Mouse (Mus musculus) gastrocnemius, postnatal 36 days (tissue): ENCODE results near the gene Prdx6b. TPM values are rescaled to one million over a fixed set of nuclear protein-coding genes. Genes with fewer than 3 reads are reported as not detected.

Experiments
- DNase-seq, 2 experiments: peaks; one replicate each; pipeline ENCODE4 v3.0.0; 2022
- intact Hi-C: fragments of 180-260 bp; cut with DNase I; formaldehyde crosslinking; loops from one replicate; pipeline ENCODE4 v1.15.1; 2025
- long read RNA-seq, 2 experiments: library from polyadenylated mRNA; stranded (forward); transcript quantifications; one replicate each; pipeline ENCODE4 v2.0.0; 2021
- total RNA-seq, 2 experiments: library from RNA; stranded (reverse); gene quantifications; 2 replicates each; pipeline ENCODE4 v1.2.3; 2021

Gene Prdx6b
- not detected for total RNA-seq
- long read RNA-seq, experiment 1 = 0 reads
- long read RNA-seq, experiment 2 = 0 reads

- intact Hi-C loops = no loop called here
- no peak for DNase-seq
Observed at GRCm38 (mm10) chr2:80292172-80292571, at the start of gene Prdx6b. Gene Prdx6b (plus strand): TSS chr2:80292472.

DNA sequence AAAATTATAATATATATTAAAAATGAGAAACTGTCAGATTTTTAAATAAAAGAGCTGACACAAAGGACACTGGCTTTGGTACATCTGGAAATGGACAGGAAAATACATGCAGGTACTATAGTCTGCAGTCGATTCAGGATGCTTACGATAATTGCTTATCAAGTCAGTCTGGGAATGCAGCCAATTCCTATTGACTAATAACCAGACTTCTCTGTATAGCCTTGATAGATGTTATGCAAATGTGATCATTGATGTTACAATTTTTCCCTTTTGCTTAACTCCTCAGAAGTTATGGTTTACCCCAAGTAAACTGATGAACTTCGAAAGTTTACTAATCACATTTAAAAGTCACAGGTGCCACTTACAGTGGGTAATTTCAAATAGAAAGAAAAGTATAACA, 44.8 kb upstream of the Prdx6b start:
- DNase-seq = no peak
- intact Hi-C loops = no loop called here

DNA sequence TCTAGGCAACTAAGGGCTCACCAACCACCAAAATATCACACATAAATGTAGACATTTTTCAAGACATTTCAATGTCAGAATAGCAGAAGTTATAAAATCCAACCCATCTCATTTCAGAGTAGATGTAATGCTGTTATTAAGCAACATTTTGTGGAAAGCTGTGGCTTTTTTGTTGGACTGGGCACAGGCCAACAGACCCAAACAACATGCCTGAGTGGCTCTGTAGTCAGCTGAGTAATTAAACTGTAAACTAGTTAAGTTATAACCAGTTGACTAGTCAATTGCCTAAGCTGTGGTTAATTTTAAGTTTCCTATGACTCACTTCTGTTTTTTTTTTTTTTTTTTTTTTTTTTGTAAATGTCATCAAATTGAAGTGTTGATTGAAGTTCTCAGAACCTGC, 44.4 kb upstream of the Prdx6b start:
- DNase-seq = no peak
- intact Hi-C loops = no loop called here

GRCm38 (mm10) chr2:80259888-80260672, 32.2 kb upstream of the Prdx6b start:
- intact Hi-C loops = no loop called here
- no peak for DNase-seq

GRCm38 (mm10) chr2:80266894-80267293, 25.4 kb upstream of the Prdx6b start:
- DNase-seq = peak; percentile 23 to 27
- intact Hi-C loops = loop anchor here (2.0 kb wide), 1 partner anchor 400 kb away; no protein-coding TSS in a partner anchor

- DNase-seq = no peak
- intact Hi-C loops = no loop called here
Observed at GRCm38 (mm10) chr2:80268053-80268452, 24.2 kb upstream of the Prdx6b start.

DNA sequence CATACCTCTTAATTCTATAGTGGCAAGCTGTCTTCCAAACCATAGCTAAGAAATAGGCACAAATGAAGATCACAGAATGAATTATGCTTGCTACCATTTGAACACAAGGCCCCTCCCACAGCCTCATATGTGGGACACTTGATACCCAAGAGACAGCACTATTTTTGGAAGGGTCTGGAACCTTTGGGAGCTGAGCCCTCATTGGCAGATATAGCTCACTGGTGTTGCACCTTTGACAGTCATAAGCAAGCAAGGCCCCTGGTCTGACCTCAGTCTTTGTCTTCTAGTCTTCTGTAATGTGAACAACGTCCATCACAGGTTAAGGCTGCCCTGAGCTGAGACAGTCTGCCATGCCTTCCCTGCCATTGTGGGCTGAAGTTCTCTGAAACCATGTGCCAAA, 20.8 kb upstream of the Prdx6b start:
- no peak for DNase-seq
- intact Hi-C loops = no loop called here

GRCm38 (mm10) chr2:80273038-80273437, 19.2 kb upstream of the Prdx6b start:
- intact Hi-C loops = no loop called here
- DNase-seq = no peak

GRCm38 (mm10) chr2:80273763-80274162, 18.5 kb upstream of the Prdx6b start:
- DNase-seq = no peak
- intact Hi-C loops = no loop called here

GRCm38 (mm10) chr2:80275136-80275535, 17.1 kb upstream of the Prdx6b start:
- intact Hi-C loops = no loop called here
- DNase-seq = no peak

GRCm38 (mm10) chr2:80282214-80282613, 10.1 kb upstream of the Prdx6b start:
- intact Hi-C loops = no loop called here
- DNase-seq = no peak

DNA sequence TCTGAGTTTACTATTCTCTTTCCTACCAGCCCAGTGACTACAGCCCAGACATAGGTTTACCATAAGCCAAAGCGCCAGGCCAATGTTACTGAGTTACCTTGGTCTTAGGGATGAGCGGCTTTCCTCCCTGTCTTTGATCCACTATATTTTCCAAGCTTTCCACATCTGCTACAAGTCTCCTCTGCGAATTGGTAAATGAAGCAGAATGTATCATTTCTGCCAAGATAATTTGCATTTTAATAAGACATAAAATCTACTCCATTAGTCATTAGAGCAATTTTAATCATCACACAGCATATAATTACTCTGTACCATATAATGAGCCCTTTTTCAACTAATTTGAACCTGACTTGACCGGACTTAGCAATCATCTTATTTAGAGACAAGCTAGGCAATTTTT, 5.9 kb upstream of the Prdx6b start:
- intact Hi-C loops = no loop called here
- no peak for DNase-seq

- no peak for DNase-seq
- intact Hi-C loops = no loop called here
Observed at GRCm38 (mm10) chr2:80298334-80298733, 6.1 kb downstream of the Prdx6b start.

DNA sequence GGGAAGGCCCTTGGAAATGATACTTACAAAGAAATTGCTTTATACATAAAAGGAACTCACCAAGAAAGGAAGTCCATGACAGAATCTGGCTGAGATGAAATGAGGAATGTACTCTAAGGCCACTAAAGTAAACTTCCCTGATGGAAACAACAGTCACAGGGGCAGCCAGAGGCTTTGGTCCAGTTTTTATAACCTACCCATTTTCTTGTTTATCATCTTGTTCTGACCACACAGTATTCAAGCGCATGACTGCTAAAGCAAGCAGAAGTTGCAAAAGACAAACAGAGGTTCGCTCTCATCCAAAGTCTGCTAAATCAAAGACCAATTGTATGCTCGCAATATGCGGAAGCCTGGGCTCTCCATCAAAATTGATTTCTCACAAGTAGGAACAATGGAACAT, 8.5 kb downstream of the Prdx6b start:
- DNase-seq = no peak
- intact Hi-C loops = no loop called here

DNA sequence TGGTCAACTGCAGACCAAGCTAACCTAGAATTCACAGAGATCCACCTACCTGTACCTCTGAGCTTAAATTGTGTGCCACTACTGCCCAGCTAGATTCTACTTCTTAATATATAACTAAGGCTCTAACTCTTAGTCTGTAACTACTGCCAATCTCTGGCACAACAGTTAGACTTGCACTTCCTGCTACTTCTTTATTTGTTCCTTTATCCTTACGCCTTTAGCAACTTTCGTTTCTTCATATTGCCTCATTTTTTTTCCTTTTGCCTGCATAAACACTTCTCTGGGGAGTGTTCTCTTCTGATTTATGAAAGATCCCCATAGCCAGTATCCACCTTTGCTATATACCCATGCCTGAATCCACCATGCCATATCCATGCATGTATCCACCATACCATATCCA, 11.7 kb downstream of the Prdx6b start:
- DNase-seq = no peak
- intact Hi-C loops = no loop called here

DNA sequence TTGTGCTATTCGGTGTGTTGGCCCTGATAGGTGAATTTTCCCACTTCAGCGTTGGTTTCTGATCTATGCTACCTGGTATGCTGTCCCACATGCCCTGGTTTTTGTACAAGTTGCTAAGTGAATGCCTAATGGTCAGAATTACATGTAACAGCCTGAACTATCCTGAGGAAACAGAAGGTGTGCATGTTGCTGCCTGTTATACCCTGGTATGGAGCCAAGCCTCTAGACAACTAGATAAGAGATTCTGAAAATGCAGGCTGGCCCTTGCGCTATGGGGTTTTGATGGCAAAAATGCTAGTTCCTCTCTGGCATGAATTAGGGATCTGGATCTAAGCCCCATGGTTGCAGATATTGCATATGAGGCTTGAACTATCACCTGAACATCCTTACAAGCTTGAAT, 15.4 kb downstream of the Prdx6b start:
- no peak for DNase-seq
- intact Hi-C loops = no loop called here

DNA sequence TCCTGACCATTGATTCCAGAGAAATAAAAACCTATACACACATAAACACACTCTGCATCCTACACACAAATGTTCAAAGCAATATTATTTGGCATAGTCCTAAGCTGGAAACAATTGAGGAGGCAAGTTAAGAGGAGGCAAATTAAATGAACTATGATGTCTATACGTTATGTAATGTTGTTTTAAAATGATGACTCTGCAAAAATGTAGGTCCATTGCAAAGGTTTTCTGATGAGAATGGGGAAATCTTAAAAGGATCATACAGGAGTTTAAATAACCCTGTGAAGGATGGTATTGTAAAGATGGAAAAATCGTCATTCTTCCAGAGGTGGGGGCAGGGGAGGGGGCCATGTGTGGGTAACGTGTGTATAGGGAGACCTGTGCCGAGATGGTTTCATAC, 17.5 kb downstream of the Prdx6b start:
- intact Hi-C loops = no loop called here
- no peak for DNase-seq

DNA sequence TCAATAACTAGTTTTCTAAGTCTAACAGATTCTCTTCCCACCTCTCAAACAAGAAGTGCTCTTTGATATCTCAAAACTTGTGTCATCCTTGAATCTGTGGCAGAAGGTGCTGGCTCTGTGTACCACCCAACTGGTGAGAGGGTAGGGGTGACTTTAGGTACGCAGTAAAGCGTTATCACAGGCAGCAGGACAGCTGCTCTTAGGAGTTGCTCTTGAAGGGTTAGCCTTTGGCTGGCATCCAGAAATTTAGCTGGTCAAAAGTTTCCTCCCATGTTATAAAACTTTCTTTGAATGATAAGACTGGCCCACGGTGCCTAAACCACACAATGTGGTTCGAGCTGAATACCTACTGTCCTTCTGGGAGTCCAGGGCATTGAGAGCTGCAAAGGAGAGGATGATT, 18.5 kb downstream of the Prdx6b start:
- DNase-seq = no peak
- intact Hi-C loops = no loop called here

- no peak for DNase-seq
- intact Hi-C loops = no loop called here
Observed at GRCm38 (mm10) chr2:80311350-80311749, 19.1 kb downstream of the Prdx6b start.

- intact Hi-C loops = no loop called here
- no peak for DNase-seq
Observed at GRCm38 (mm10) chr2:80314201-80314600, 21.9 kb downstream of the Prdx6b start.

- intact Hi-C loops = no loop called here
- no peak for DNase-seq
Observed at GRCm38 (mm10) chr2:80314854-80315241, 22.6 kb downstream of the Prdx6b start.

GRCm38 (mm10) chr2:80315242-80316161, 23.2 kb downstream of the Prdx6b start, which contains the start of gene Dnajc10:
Gene Dnajc10 (plus strand): TSS chr2:80315466.
- intact Hi-C loops = no loop called here
- DNase-seq = peak; percentile 88 to 92
